In genomic region chr16:35156306-35156695, GRCm38 (mm10) we compare ENCODE assay signal across 8 mouse cellular contexts. TPM values are rescaled to one million over a fixed set of nuclear protein-coding genes. Genes with fewer than 3 reads are reported as not detected.
DNase-seq lines count a peak whose midpoint lies in the region; ATAC-seq lines count a peak whose summit lies in the region.

No protein-coding gene starts in this region.

- H3K4me3 ChIP-seq in embryonic facial prominence, embryonic 11.5 days (ENCODE audit: low read depth, low read length): peak overlapping the region; percentile 72
- peak overlapping the region; percentile 81 for H3K4me3 ChIP-seq in heart, embryonic 16.5 days (ENCODE audit: low read length)

- 0 out of 2 replicates have a peak, but pooled peaks cover 2% of the 10 kb centered on the region for H3K4me1 ChIP-seq in embryonic facial prominence, embryonic 11.5 days (ENCODE audit: control insufficient read depth, insufficient read depth, low read length)
- peaks cover 31% of the 10 kb centered on the region for H3K4me1 ChIP-seq in heart, embryonic 16.5 days (ENCODE audit: control insufficient read depth, insufficient read depth, low read length)

- H3K27me3 ChIP-seq in embryonic facial prominence, embryonic 11.5 days (ENCODE audit: control insufficient read depth, insufficient read depth, low read length): peaks cover 37% of the 10 kb centered on the region
- H3K27me3 ChIP-seq in heart, embryonic 16.5 days (ENCODE audit: control insufficient read depth, insufficient read depth, low read length): peaks cover 35% of the 10 kb centered on the region

- no peak overlapping the region for H3K27ac ChIP-seq in embryonic facial prominence, embryonic 11.5 days (replicated peaks; ENCODE audit: low read depth, low read length)
- peak overlapping the region; percentile 93 for H3K27ac ChIP-seq in heart, embryonic 16.5 days (ENCODE audit: low read length)

- WGBS in embryonic facial prominence, embryonic 11.5 days: 2% methylated on average over 47 of the region's 48 CpGs
- WGBS in heart, embryonic 16.5 days: 3% methylated on average over 48 of the region's 48 CpGs

- peak overlapping the region; percentile 97 for H3K4me2 ChIP-seq in embryonic facial prominence, embryonic 11.5 days (ENCODE audit: low read depth, low read length)
- H3K4me2 ChIP-seq in heart, embryonic 16.5 days (ENCODE audit: low read depth, low read length): peak overlapping the region; percentile 93

- no peaks in the 10 kb centered on the region for H3K36me3 ChIP-seq in embryonic facial prominence, embryonic 11.5 days (replicated peaks; ENCODE audit: control insufficient read depth, insufficient read depth, low read depth, low read length)
- H3K36me3 ChIP-seq in heart, embryonic 16.5 days (ENCODE audit: control insufficient read depth, insufficient read depth): no peaks in the 10 kb centered on the region

- DNase-seq in urinary bladder, adult 2 months (ENCODE audit: low spot score): peak; percentile 63
- no peak for DNase-seq in urinary bladder, postnatal 10 days (ENCODE audit: low spot score)
- DNase-seq in embryonic facial prominence, embryonic 11.5 days (ENCODE audit: low spot score): peak; percentile 73
- DNase-seq in kidney, postnatal 25 days: peak; percentile 57 to 59
- peak; percentile 66 for DNase-seq in lung, postnatal 14 days
- peak; percentile 63 for DNase-seq in right cerebral cortex, postnatal 14 days
- no peak for DNase-seq in T-cell, adult 2 months (ENCODE audit: low spot score)

- peak overlapping the region; percentile 74 for H3K9ac ChIP-seq in embryonic facial prominence, embryonic 11.5 days (replicated peaks; ENCODE audit: low read length)
- H3K9ac ChIP-seq in heart, embryonic 16.5 days (ENCODE audit: low read length): peak overlapping the region; percentile 92

- no peaks in the 10 kb centered on the region for H3K9me3 ChIP-seq in embryonic facial prominence, embryonic 11.5 days (replicated peaks; ENCODE audit: control insufficient read depth, low read length)
- H3K9me3 ChIP-seq in heart, embryonic 16.5 days (replicated peaks; ENCODE audit: control insufficient read depth, low read length): no peaks in the 10 kb centered on the region

- ATAC-seq in embryonic facial prominence, embryonic 11.5 days (replicated peaks; ENCODE audit: insufficient number of reproducible peaks, low FRiP score, low TSS enrichment, low read depth): no peak
- ATAC-seq in heart, embryonic 16.5 days (replicated peaks; ENCODE audit: extremely low read depth, insufficient read depth, low FRiP score): no peak; the same call in 1 of the 2 replicates

RNA-seq across cellular contexts. Expression of gene Adcy5, which starts 1.6 kb away (rescaled TPM):
- 57.9 and 78.1 TPM in 2 replicates for polyA plus RNA-seq in urinary bladder, adult 2 months (2012; rRNA removed)
- polyA plus RNA-seq in embryonic facial prominence, embryonic 11.5 days (2014; fragmentation: Nextera tagmentation; extraction: Ambion mirVana): 1.4 and 1.6 TPM in 2 replicates
- polyA plus RNA-seq in heart, embryonic 16.5 days (2015; fragmentation: Nextera tagmentation; extraction: Ambion mirVana): 9.2 and 10.3 TPM in 2 replicates

Comparison
In these comparisons a context has a peak if more than half of its experiments do, and no peak if none do; other contexts are left out.
1. DNase-seq: peak in urinary bladder, adult 2 months (single experiment), embryonic facial prominence, embryonic 11.5 days (single experiment), kidney, postnatal 25 days (2 of 2), lung, postnatal 14 days (single experiment) and right cerebral cortex, postnatal 14 days (single experiment); none in urinary bladder, postnatal 10 days (single experiment) and T-cell, adult 2 months (single experiment).